Mouse (Mus musculus) T-helper 17 cell (primary cell): ENCODE measurements around the gene Padi4.

ENCODE experiments used
- in situ Hi-C, 2 experiments: fragments of 300-600 bp; cut with MboI, MseI; formaldehyde crosslinking; loops; 1 replicate in 1 of 2; 2 replicates in 1 of 2; pipeline ENCODE4 v1.15.1; 2025; ENCODE audit warnings: high pct_unique_total_duplicates in 2 of 2

Gene Padi4

DNA sequence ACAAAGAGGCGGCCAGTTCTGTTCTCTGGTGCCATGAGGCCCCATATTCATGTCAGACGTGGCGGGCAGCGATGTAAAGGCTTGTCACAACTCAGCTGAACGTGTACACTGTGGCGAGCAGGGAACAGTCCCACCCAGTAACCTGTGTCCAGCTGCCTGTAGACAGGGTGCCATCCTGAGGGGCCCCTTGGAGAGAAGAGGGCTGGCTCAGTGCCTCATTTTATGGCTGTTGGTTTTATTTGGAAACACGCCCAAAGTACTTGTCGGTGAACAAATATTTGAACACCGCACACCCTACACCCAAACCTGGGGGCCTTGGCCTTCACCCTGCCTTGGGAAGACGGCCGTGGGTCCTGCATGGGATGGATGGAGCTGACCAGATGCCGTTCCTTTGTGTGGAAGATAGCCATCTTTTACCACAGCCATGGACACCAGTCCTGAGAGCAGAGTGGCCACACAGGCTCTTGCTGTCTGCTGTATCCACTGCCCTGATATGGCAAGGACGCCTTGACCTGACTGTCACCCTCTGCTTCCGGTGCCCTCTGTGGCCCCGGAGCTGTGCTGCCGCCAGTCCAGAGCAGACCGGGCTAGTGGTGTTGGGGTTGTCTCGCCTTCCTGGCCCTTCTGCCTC, 65.6 kb downstream of the Padi4 start:
- in situ Hi-C loops = loop anchor here in 1 of 2 experiments (25.0 kb wide), 1 partner anchor 829 kb away; the partner anchor contains the start of gene Spen

- in situ Hi-C loops = loop anchor here in 1 of 2 experiments (25.0 kb wide), 1 partner anchor 830 kb away; the partner anchor contains the start of gene Spen
These were observed 66.4 kb downstream of the Padi4 start for GRCm38 (mm10) chr4:140707615-140708014.

DNA sequence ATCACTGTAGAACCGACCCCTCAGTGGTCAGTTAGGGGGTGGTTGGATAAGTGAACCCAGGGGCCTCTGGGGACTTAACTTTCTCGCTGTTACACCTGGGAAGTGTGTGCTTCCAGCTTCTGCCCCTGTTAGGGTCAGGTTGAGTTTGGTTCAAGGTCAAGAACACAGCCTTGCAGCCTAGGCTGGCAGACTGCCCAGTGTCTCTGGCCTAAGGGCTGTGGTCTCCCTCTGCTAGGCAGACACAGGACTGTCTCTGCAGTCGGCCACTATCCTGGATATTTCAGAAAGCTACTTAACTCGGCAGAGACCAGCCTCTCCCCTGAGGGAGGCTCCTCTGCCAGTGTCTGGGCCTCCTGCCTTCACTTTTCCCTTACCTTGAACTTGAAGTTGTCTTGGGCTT, 69.9 kb downstream of the Padi4 start:
- in situ Hi-C loops = loop anchor here in 1 of 2 experiments (25.0 kb wide), 1 partner anchor 833 kb away; the partner anchor contains the start of gene Spen

- in situ Hi-C loops = loop anchor here in 1 of 2 experiments (25.0 kb wide), 1 partner anchor 834 kb away; the partner anchor contains the start of gene Spen
These were observed 70.4 kb downstream of the Padi4 start for GRCm38 (mm10) chr4:140703636-140704035.

- in situ Hi-C loops = loop anchor here in 1 of 2 experiments (25.0 kb wide), 1 partner anchor 835 kb away; the partner anchor contains the start of gene Spen
These were observed 71.3 kb downstream of the Padi4 start for GRCm38 (mm10) chr4:140702611-140703327.

DNA sequence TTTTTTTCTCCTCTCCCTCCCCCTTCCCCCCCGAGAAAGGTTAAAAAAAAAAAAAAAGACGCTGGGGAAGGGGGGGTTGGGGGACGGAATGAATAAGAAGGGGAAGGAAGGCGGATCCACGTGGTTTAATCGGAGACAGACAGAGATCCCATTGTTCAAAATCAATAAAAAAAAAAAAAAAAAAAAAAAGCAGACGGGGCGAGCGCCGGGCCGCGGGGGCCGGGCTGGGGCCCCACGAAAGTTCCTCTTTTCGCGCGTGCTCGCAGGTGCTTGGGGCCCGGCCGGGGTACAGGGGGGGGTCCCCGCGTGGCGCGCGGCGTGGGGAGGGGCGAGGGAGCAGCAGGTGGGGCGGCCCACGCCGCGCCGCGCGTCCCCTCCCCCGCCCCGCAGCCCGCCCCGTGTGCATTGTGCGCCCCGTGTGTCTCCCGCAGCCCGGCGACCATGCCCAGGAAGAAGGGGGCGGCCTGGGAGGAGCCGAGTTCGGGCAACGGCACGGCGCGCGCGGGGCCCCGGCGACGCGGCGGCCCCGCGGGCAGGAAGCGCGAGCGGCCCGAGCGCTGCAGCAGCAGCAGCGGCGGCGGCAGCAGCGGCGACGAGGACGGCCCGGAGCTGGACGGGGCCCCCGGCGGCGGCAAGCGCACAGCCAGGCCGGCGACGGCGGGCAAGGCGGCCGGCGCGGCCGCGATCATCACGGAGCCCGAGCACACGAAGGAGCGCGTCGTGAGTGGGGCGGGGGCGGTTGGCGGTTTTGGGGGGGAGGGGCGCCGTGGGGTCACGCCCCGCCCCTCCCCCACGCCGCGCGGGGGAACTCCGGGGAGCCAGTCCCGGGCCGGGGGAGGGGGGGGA, 72.1 kb downstream of the Padi4 start:
- in situ Hi-C loops = loop anchor here in 1 of 2 experiments (25.0 kb wide), 1 partner anchor 835 kb away; the partner anchor contains the start of gene Spen

GRCm38 (mm10) chr4:140701049-140701715, 72.9 kb downstream of the Padi4 start:
- in situ Hi-C loops = loop anchor here in 1 of 2 experiments (25.0 kb wide), 1 partner anchor 836 kb away; the partner anchor contains the start of gene Spen

DNA sequence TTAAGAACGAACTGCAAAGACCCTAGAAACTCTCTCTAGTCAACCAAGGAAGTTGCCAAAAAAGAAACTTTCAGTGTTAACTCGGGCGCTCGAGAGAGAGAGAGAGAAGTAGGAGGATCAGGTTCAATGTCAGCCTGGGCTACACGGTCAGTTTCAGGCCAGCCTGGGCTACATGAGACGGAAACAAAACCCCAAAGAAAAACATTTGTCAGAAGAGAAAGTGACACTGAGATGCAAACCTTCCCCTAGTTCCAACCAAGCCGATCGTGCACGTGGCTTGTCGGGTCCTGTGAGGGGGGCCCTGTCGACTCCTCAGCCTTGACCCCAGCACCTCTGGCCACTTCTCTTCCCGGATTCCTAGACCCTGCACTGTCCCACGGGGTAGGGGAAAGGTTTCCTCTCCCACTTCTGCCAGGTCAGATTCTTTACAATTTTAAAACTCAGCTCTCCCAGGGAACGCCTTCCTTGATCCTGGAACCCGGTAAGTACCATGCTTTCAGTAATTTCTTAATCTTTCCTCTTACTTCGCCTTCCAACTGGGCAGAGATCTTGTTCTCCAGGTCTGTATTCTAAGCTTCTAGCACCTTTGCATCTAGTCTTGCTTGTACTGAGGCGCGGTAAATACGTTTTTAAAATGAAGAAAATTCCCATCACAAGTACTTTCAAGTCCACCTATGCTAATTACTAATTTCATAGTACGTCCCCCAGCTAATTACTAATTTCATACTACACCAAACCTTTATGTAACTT, 73.6 kb downstream of the Padi4 start, which contains the start of gene Rcc2:
Gene Rcc2 (plus strand): TSS at position 273 of the 750 bp plus-strand sequence.
- in situ Hi-C loops = loop anchor here in 1 of 2 experiments (25.0 kb wide), 1 partner anchor 837 kb away; the partner anchor contains the start of gene Spen

- in situ Hi-C loops = loop anchor here in 1 of 2 experiments (25.0 kb wide), 1 partner anchor 838 kb away; the partner anchor contains the start of gene Spen
These were observed 74.5 kb downstream of the Padi4 start for GRCm38 (mm10) chr4:140699441-140700127.
